Mouse (Mus musculus) limb, embryonic 15.5 days (tissue): ENCODE results near the gene Gm21969. TPM values are rescaled to one million over a fixed set of nuclear protein-coding genes. Genes with fewer than 3 reads are reported as not detected.

Source experiments
- ATAC-seq: fragments of 200-750 bp; cut with Nextera tagmentation; 2 replicates; pipeline ENCODE4 v1.8.0; 2017; ENCODE audit warnings: low read depth, moderate TSS enrichment; ENCODE audit not compliant: insufficient number of reproducible peaks, low FRiP score, low TSS enrichment
- H3K27ac ChIP-seq: fragments of 300-500 bp; sonication (generic); 2 replicates; pipeline ENCODE4 v1.5.1; 2015; ENCODE audit warnings: moderate library complexity, mild to moderate bottlenecking, inconsistent platforms
- H3K27me3 ChIP-seq: fragments of 300-500 bp; sonication (generic); 2 replicates; pipeline ENCODE4 v1.6.1; 2015; ENCODE audit warnings: inconsistent platforms
- H3K36me3 ChIP-seq: fragments of 300-500 bp; sonication (generic); 2 replicates; pipeline ENCODE4 v1.6.1; 2015; ENCODE audit warnings: inconsistent platforms
- H3K4me1 ChIP-seq: fragments of 300-500 bp; sonication (generic); 2 replicates; pipeline ENCODE4 v1.6.1; 2015; ENCODE audit warnings: inconsistent platforms
- H3K4me2 ChIP-seq: fragments of 300-500 bp; sonication (generic); 2 replicates; pipeline ENCODE4 v1.6.1; 2015; ENCODE audit warnings: mild to moderate bottlenecking, inconsistent platforms
- H3K4me3 ChIP-seq: fragments of 300-500 bp; sonication (generic); 2 replicates; pipeline ENCODE4 v1.5.1; 2015; ENCODE audit warnings: mild to moderate bottlenecking, inconsistent platforms
- H3K9ac ChIP-seq: fragments of 300-500 bp; sonication (generic); 2 replicates; pipeline ENCODE4 v1.6.1; 2015; ENCODE audit warnings: inconsistent platforms
- H3K9me3 ChIP-seq: fragments of 300-500 bp; sonication (generic); 2 replicates; pipeline ENCODE4 v1.6.1; 2016; ENCODE audit warnings: inconsistent platforms
- WGBS: fragments of 180-500 bp; shearing (Covaris S2); methylation state at CpG from one replicate; pipeline ENCODE4 v1.1.7; 2015; 5-methylcytosine and 5-hydroxymethylcytosine counted together
- polyA plus RNA-seq: library from polyadenylated mRNA; unstranded; fragments of >200 nt; fragmentation: Nextera tagmentation; extraction: Ambion mirVana; gene quantifications from 2 replicates; pipeline ENCODE4 v1.2.1, GENCODE M21; 2015

Gene Gm21969
- polyA plus RNA-seq, 1 experiment from 2014 or later: not detected

GRCm38 (mm10) chr4:139683728-139684638, 81.0 kb downstream of the Gm21969 start:
- 77% methylated on average over 22 of the region's 22 CpGs for WGBS
- no peak overlapping the region for H3K4me3 ChIP-seq
- no peak overlapping the region for H3K9ac ChIP-seq
- no peaks in the 10 kb centered on the region for H3K4me1 ChIP-seq
- no peak for ATAC-seq
- H3K36me3 ChIP-seq: no peaks in the 10 kb centered on the region
- H3K27me3 ChIP-seq: no peaks in the 10 kb centered on the region; the same call in 1 of the 2 replicates
- peaks cover 6% of the 10 kb centered on the region for H3K9me3 ChIP-seq
- no peak overlapping the region for H3K27ac ChIP-seq
- no peak overlapping the region for H3K4me2 ChIP-seq

- WGBS: 8% methylated on average over 3 of the region's 3 CpGs
- no peak overlapping the region for H3K4me3 ChIP-seq
- no peaks in the 10 kb centered on the region for H3K36me3 ChIP-seq
- H3K27ac ChIP-seq: no peak overlapping the region
- peaks cover 6% of the 10 kb centered on the region for H3K9me3 ChIP-seq
- H3K27me3 ChIP-seq: no peaks in the 10 kb centered on the region; the same call in 1 of the 2 replicates
- H3K9ac ChIP-seq: no peak overlapping the region
- peaks cover 4% of the 10 kb centered on the region for H3K4me1 ChIP-seq
- no peak overlapping the region for H3K4me2 ChIP-seq
- ATAC-seq: no peak
Measured at GRCm38 (mm10) chr4:139684639-139685017, 81.6 kb downstream of the Gm21969 start.

- 71% methylated on average over 9 of the region's 9 CpGs for WGBS
- Histone ChIP-seq H3K36me3 (no peaks in the 10 kb centered on the region), H3K4me1 (peaks cover 13% of the 10 kb centered on the region), H3K9me3 (no peaks in the 10 kb centered on the region), H3K27ac (no peak overlapping the region), H3K27me3 (peaks cover 12% of the 10 kb centered on the region), H3K9ac (no peak overlapping the region), H3K4me2 (no peak overlapping the region), H3K4me3 (no peak overlapping the region)
- no peak for ATAC-seq
Measured at GRCm38 (mm10) chr4:139688058-139688457, 85.1 kb downstream of the Gm21969 start.

GRCm38 (mm10) chr4:139689627-139690269, 86.8 kb downstream of the Gm21969 start:
- WGBS: 22% methylated on average over 7 of the region's 7 CpGs
- H3K36me3 ChIP-seq: no peaks in the 10 kb centered on the region
- H3K4me1 ChIP-seq: peaks cover 13% of the 10 kb centered on the region
- peaks cover 12% of the 10 kb centered on the region for H3K27me3 ChIP-seq
- peak; percentile 41 for ATAC-seq
- H3K9me3 ChIP-seq: no peaks in the 10 kb centered on the region
- no peak overlapping the region for H3K4me3 ChIP-seq
- H3K27ac ChIP-seq: no peak overlapping the region
- H3K9ac ChIP-seq: no peak overlapping the region
- no peak overlapping the region for H3K4me2 ChIP-seq

GRCm38 (mm10) chr4:139693315-139693714, 90.3 kb downstream of the Gm21969 start:
- Histone ChIP-seq H3K9me3 (no peaks in the 10 kb centered on the region), H3K27ac (no peak overlapping the region), H3K27me3 (peaks cover 19% of the 10 kb centered on the region), H3K9ac (no peak overlapping the region), H3K4me2 (no peak overlapping the region), H3K4me1 (peaks cover 21% of the 10 kb centered on the region), H3K4me3 (no peak overlapping the region), H3K36me3 (no peaks in the 10 kb centered on the region)
- 37% methylated on average over 5 of the region's 5 CpGs for WGBS
- no peak for ATAC-seq

- 0 out of 2 replicates have a peak, but pooled peaks have one; percentile 50 for ATAC-seq
- 5% methylated on average over 9 of the region's 9 CpGs for WGBS
- Histone ChIP-seq H3K36me3 (no peaks in the 10 kb centered on the region), H3K9me3 (no peaks in the 10 kb centered on the region), H3K27me3 (peaks cover 8% of the 10 kb centered on the region; the same call in 1 of the 2 replicates), H3K27ac (no peak overlapping the region; the same call in 1 of the 2 replicates), H3K4me2 (no peak overlapping the region), H3K4me1 (peaks cover 8% of the 10 kb centered on the region), H3K9ac (no peak overlapping the region), H3K4me3 (no peak overlapping the region)
Measured at GRCm38 (mm10) chr4:139697755-139698154, 94.8 kb downstream of the Gm21969 start.

GRCm38 (mm10) chr4:139698602-139699001, 95.6 kb downstream of the Gm21969 start:
- no peak overlapping the region for H3K4me3 ChIP-seq
- H3K36me3 ChIP-seq: no peaks in the 10 kb centered on the region
- 37% methylated on average over 8 of the region's 8 CpGs for WGBS
- ATAC-seq: no peak
- H3K4me1 ChIP-seq: peaks cover 8% of the 10 kb centered on the region
- no peak overlapping the region for H3K4me2 ChIP-seq
- peaks cover 8% of the 10 kb centered on the region; the same call in 1 of the 2 replicates for H3K27me3 ChIP-seq
- H3K9me3 ChIP-seq: no peaks in the 10 kb centered on the region
- H3K27ac ChIP-seq: peak overlapping the region; percentile 63
- H3K9ac ChIP-seq: no peak overlapping the region

GRCm38 (mm10) chr4:139702914-139703313, 99.9 kb downstream of the Gm21969 start:
- 52% methylated on average over 4 of the region's 4 CpGs for WGBS
- Histone ChIP-seq H3K36me3 (no peaks in the 10 kb centered on the region), H3K27me3 (no peaks in the 10 kb centered on the region), H3K27ac (no peak overlapping the region), H3K4me1 (peaks cover 1% of the 10 kb centered on the region), H3K4me3 (no peak overlapping the region), H3K9ac (no peak overlapping the region), H3K4me2 (no peak overlapping the region), H3K9me3 (no peaks in the 10 kb centered on the region)
- ATAC-seq: no peak

GRCm38 (mm10) chr4:139703468-139703867, 100.5 kb downstream of the Gm21969 start:
- H3K27ac ChIP-seq: no peak overlapping the region
- no peaks in the 10 kb centered on the region for H3K27me3 ChIP-seq
- no peaks in the 10 kb centered on the region; the same call in 1 of the 2 replicates for H3K4me1 ChIP-seq
- no peaks in the 10 kb centered on the region for H3K36me3 ChIP-seq
- WGBS: 87% methylated on average over 11 of the region's 11 CpGs
- ATAC-seq: no peak
- H3K4me2 ChIP-seq: no peak overlapping the region
- H3K9ac ChIP-seq: no peak overlapping the region
- H3K4me3 ChIP-seq: no peak overlapping the region
- no peaks in the 10 kb centered on the region for H3K9me3 ChIP-seq

GRCm38 (mm10) chr4:139705986-139706385, 103.0 kb downstream of the Gm21969 start:
- WGBS: 88% methylated on average over 5 of the region's 5 CpGs
- H3K9ac ChIP-seq: no peak overlapping the region
- H3K27ac ChIP-seq: no peak overlapping the region
- H3K4me3 ChIP-seq: no peak overlapping the region
- H3K27me3 ChIP-seq: peaks cover 3% of the 10 kb centered on the region; the same call in 1 of the 2 replicates
- H3K4me1 ChIP-seq: no peaks in the 10 kb centered on the region
- no peaks in the 10 kb centered on the region for H3K9me3 ChIP-seq
- H3K36me3 ChIP-seq: no peaks in the 10 kb centered on the region
- H3K4me2 ChIP-seq: no peak overlapping the region
- ATAC-seq: no peak

GRCm38 (mm10) chr4:139710467-139711334, 107.7 kb downstream of the Gm21969 start:
- 37% methylated on average over 25 of the region's 25 CpGs for WGBS
- peaks cover 3% of the 10 kb centered on the region; the same call in 1 of the 2 replicates for H3K27me3 ChIP-seq
- ATAC-seq: no peak

More at GRCm38 (mm10) chr4:139710467-139711334, 107.7 kb downstream of the Gm21969 start:
- H3K9ac ChIP-seq: no peak overlapping the region
- H3K4me2 ChIP-seq: no peak overlapping the region
- H3K4me1 ChIP-seq: peaks cover 8% of the 10 kb centered on the region
- no peaks in the 10 kb centered on the region for H3K36me3 ChIP-seq
- no peaks in the 10 kb centered on the region for H3K9me3 ChIP-seq
- H3K4me3 ChIP-seq: no peak overlapping the region
- H3K27ac ChIP-seq: no peak overlapping the region
